Mouse (Mus musculus) left cerebral cortex, adult 2 months (tissue): ENCODE results near the gene S100a7a. TPM values are rescaled to one million over a fixed set of nuclear protein-coding genes. Genes with fewer than 3 reads are reported as not detected.

Experiments
- DNase-seq, 2 experiments: peaks; one replicate each; pipeline ENCODE4 v3.0.0; 2021 to 2022; ENCODE audit warnings: low spot score in 2 of 2, mixed read lengths in 1 of 2; ENCODE audit errors: extremely low spot score in 1 of 2
- H3K27ac ChIP-seq: fragments of 200-600 bp; 2 replicates; pipeline ENCODE4 v1.8.1; 2022
- H3K4me3 ChIP-seq: fragments of 200-600 bp; 2 replicates; pipeline ENCODE4 v1.8.1; 2022
- CTCF ChIP-seq: fragments of 200-600 bp; IDR thresholded peaks from 2 replicates; pipeline ENCODE4 v1.8.1; 2022; ENCODE audit warnings: antibody characterized with exemption, mild to moderate bottlenecking, moderate library complexity
- intact Hi-C: fragments of 180-260 bp; cut with DNase I; formaldehyde crosslinking; loops from one replicate; pipeline ENCODE4 v1.15.1; 2025
- total RNA-seq, 2 experiments: library from RNA; stranded (reverse); gene quantifications; 2 replicates each; pipeline ENCODE4 v1.2.3; 2021

Gene S100a7a
- total RNA-seq, 2 experiments from 2014 or later, result 0.72 to 1.1 TPM

GRCm38 (mm10) chr3:90614148-90614530 is 39.7 kb upstream of the S100a7a start:
- no peak for TF ChIP-seq CTCF
- Histone ChIP-seq H3K27ac (no peak overlapping the region), H3K4me3 (no peak overlapping the region)
- no peak for DNase-seq
- intact Hi-C loops, result loop anchor here (2.0 kb wide), 2 partner anchors 89 to 123 kb away; partner anchors contain the start of gene Snapin

- intact Hi-C loops, result loop anchor here (1.0 to 5.0 kb wide), 5 partner anchors 28 to 124 kb away; partner anchors contain the start of genes Chtop, S100a7a and Snapin
- no peak for TF ChIP-seq CTCF
- H3K4me3 ChIP-seq, result no peak overlapping the region
These were observed 39.1 kb upstream of the S100a7a start for GRCm38 (mm10) chr3:90614611-90615251.

DNA sequence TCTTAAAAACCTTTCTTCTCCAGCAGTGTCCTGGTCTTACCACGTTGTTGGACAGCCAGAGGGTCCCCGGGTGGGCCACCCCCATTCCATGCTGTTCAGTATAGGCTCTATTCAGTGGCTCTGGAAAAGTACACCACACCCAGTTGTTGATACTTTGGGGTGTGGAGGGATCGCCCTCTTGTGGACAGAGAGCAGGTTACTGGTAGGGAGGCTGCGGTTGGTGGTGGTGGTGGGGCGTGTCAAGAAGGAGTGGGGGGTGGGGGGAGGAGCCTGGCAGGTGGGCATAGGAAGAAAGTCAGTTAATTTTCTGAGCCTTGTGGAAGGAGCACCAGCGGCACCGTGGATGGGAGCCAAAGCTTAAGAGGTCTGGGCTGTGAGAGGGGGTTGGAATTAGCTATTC is 38.4 kb upstream of the S100a7a start:
- H3K4me3 ChIP-seq, result 0 out of 2 replicates have a peak overlapping the region, but pooled peaks have one; percentile 7
- intact Hi-C loops, result loop anchor here (1.0 to 5.0 kb wide), 5 partner anchors 29 to 125 kb away; partner anchors contain the start of genes Chtop, S100a7a and Snapin
- peak; percentile 69 for TF ChIP-seq CTCF

More at GRCm38 (mm10) chr3:90614611-90615251, 39.1 kb upstream of the S100a7a start:
- H3K27ac ChIP-seq, result no peak overlapping the region
- DNase-seq, result no peak

GRCm38 (mm10) chr3:90615911-90616310 is 37.9 kb upstream of the S100a7a start:
- H3K27ac ChIP-seq, result no peak overlapping the region
- intact Hi-C loops, result loop anchor here (1.0 to 5.0 kb wide), 5 partner anchors 30 to 125 kb away; partner anchors contain the start of genes Chtop, S100a7a and Snapin
- TF ChIP-seq CTCF, result no peak
- no peak for DNase-seq
- H3K4me3 ChIP-seq, result no peak overlapping the region

More for the DNA sequence above, 38.4 kb upstream of the S100a7a start:
- DNase-seq, result peak; percentile 73 to 76
- no peak overlapping the region for H3K27ac ChIP-seq

DNA sequence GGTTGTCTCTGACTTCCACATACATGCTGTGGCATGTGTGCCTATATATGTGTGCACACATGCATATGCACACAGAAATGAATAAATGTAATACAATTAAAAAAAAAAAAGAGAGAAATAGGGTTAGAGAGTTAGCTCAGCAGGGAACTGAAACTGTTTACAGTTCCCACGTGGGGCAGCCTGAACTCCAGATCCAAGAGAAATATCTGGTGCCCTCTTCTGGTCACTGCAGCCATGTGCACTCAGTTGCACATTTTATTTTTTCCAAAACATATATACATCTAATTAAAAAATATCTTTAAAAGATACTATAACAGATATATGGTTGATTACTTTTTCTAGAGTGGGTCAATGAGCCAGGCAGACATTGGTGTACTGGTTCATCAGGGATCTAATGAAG is 36.2 kb upstream of the S100a7a start:
- Histone ChIP-seq H3K27ac (no peak overlapping the region), H3K4me3 (no peak overlapping the region)
- DNase-seq, result no peak
- intact Hi-C loops, result loop anchor here (5.0 kb wide), 2 partner anchors 35 to 110 kb away; partner anchors contain the start of genes Chtop and S100a7a
- peak; percentile 33 for TF ChIP-seq CTCF

GRCm38 (mm10) chr3:90621552-90621951 is 32.3 kb upstream of the S100a7a start:
- DNase-seq, result no peak
- no peak for TF ChIP-seq CTCF
- no peak overlapping the region for H3K27ac ChIP-seq
- intact Hi-C loops, result no loop called here
- no peak overlapping the region for H3K4me3 ChIP-seq

- H3K27ac ChIP-seq, result no peak overlapping the region
These were observed 30.3 kb upstream of the S100a7a start for GRCm38 (mm10) chr3:90623435-90624071.

GRCm38 (mm10) chr3:90625496-90625895 is 28.3 kb upstream of the S100a7a start:
- H3K27ac ChIP-seq, result no peak overlapping the region
- DNase-seq, result no peak
- intact Hi-C loops, result no loop called here
- no peak for TF ChIP-seq CTCF
- H3K4me3 ChIP-seq, result no peak overlapping the region

More at GRCm38 (mm10) chr3:90623435-90624071, 30.3 kb upstream of the S100a7a start:
- H3K4me3 ChIP-seq, result no peak overlapping the region
- DNase-seq, result peak in 1 of 2 experiments; percentile 44
- no peak for TF ChIP-seq CTCF
- intact Hi-C loops, result no loop called here

- Histone ChIP-seq H3K27ac (no peak overlapping the region), H3K4me3 (no peak overlapping the region)
- DNase-seq, result no peak
- no peak for TF ChIP-seq CTCF
- intact Hi-C loops, result no loop called here
These were observed 27.4 kb upstream of the S100a7a start for GRCm38 (mm10) chr3:90626266-90627021.

- H3K4me3 ChIP-seq, result no peak overlapping the region
- H3K27ac ChIP-seq, result no peak overlapping the region
- TF ChIP-seq CTCF, result no peak
- intact Hi-C loops, result no loop called here
- DNase-seq, result no peak
These were observed 26.5 kb upstream of the S100a7a start for GRCm38 (mm10) chr3:90627366-90627765.

GRCm38 (mm10) chr3:90627807-90628206 is 26.0 kb upstream of the S100a7a start:
- no peak for DNase-seq
- H3K4me3 ChIP-seq, result no peak overlapping the region
- intact Hi-C loops, result no loop called here
- H3K27ac ChIP-seq, result no peak overlapping the region
- peak; percentile 56 for TF ChIP-seq CTCF

DNA sequence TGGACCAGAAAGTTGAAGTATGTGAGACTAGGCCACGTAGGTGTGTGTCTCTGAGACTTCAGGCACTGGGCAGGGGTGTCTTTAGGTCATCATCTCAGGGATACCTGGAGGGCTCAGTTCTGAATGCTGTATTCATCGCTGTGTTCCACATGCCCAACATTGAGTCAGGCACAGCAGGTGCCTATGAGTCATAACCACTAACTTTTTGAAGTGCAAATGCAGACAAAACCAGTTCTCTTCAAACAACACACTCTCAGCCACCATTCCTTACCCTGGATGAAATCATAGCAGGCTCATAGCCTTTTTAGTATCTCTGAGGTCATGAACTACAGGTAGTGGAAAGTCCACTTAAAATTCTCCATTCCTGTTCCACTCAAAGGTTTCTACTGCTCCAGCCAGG is 24.5 kb upstream of the S100a7a start:
- intact Hi-C loops, result no loop called here
- TF ChIP-seq CTCF, result no peak
- no peak for DNase-seq

More for the DNA sequence above, 24.5 kb upstream of the S100a7a start:
- H3K4me3 ChIP-seq, result no peak overlapping the region
- no peak overlapping the region for H3K27ac ChIP-seq
